In genomic region chr9:58225915-58226913, GRCm38 (mm10) we compare ENCODE assay signal across 10 mouse cellular contexts. TPM values are rescaled to one million over a fixed set of nuclear protein-coding genes. Genes with fewer than 3 reads are reported as not detected.
DNase-seq lines count a peak whose midpoint lies in the region; ATAC-seq and TF ChIP-seq lines count a peak whose summit lies in the region.
"Had no signal": no experiment of that assay in that cellular context is flagged by ENCODE, and none has a peak within 500 bp of the region (broad histone marks: within the 10 kb centered on the region; RNA-seq: fewer than 3 reads in every experiment).

No protein-coding gene starts in this region.

- no peaks in the 10 kb centered on the region for H3K9me3 ChIP-seq in kidney, embryonic 16.5 days (ENCODE audit: low read length)
- H3K9me3 ChIP-seq: liver, embryonic 15.5 days had no signal

- no peak overlapping the region for H3K4me3 ChIP-seq in kidney, embryonic 16.5 days (ENCODE audit: low read length)
- no peak overlapping the region for H3K4me3 ChIP-seq in C2C12 (ENCODE audit: insufficient read depth, poor library complexity, severe bottlenecking)
- H3K4me3 ChIP-seq: erythroblast, embryonic 14.5 days; liver, embryonic 15.5 days had no signal

- H3ac ChIP-seq in C2C12 (ENCODE audit: control insufficient read depth, insufficient read length, low read depth), result no peak overlapping the region

- H3K79me2 ChIP-seq in C2C12 (ENCODE audit: control insufficient read depth, insufficient read depth), result no peaks in the 10 kb centered on the region

- DNase-seq in kidney, adult 18-20 months, result peak; percentile 62
- DNase-seq in MN1 (ENCODE audit: low spot score), result peak; percentile 66
- peak; percentile 48 to 58 for DNase-seq in cerebellum, postnatal 25 days
- peak; percentile 49 to 63 for DNase-seq in kidney, postnatal 25 days
- peak; percentile 46 to 53 for DNase-seq in thymus, postnatal 36 days

- no peaks in the 10 kb centered on the region for H3K79me3 ChIP-seq in C2C12 (ENCODE audit: low read depth)

- ATAC-seq in kidney, embryonic 16.5 days (ENCODE audit: low FRiP score, low TSS enrichment), result no peak; the same call in 1 of the 2 replicates
- peak; percentile 85 for ATAC-seq in megakaryocyte progenitor cell, adult 5-6 weeks (replicated peaks; ENCODE audit: poor library complexity)

- no peak overlapping the region for H3K9ac ChIP-seq in kidney, embryonic 16.5 days (replicated peaks; ENCODE audit: low read length)
- H3K9ac ChIP-seq: liver, embryonic 15.5 days had no signal

- peak; percentile 13 for TF ChIP-seq CTCF in C2C12 (IDR thresholded peaks at IDR 0.05; ENCODE audit: control insufficient read depth, insufficient read depth, insufficient read length)

- no peaks in the 10 kb centered on the region for H3K27me3 ChIP-seq in kidney, embryonic 16.5 days (ENCODE audit: insufficient read depth, low read length)
- no peaks in the 10 kb centered on the region for H3K27me3 ChIP-seq in C2C12 (ENCODE audit: control insufficient read depth, insufficient read depth, insufficient read length)
- H3K27me3 ChIP-seq: liver, embryonic 15.5 days had no signal

- H3K27ac ChIP-seq in kidney, embryonic 16.5 days (ENCODE audit: low read length), result no peak overlapping the region
- H3K27ac ChIP-seq: liver, embryonic 15.5 days had no signal

- H3K4me1 ChIP-seq in kidney, embryonic 16.5 days (ENCODE audit: insufficient read depth, low read length), result no peaks in the 10 kb centered on the region

- no peak overlapping the region for H3K4me2 ChIP-seq in kidney, embryonic 16.5 days (replicated peaks; ENCODE audit: low read depth, low read length)
- H3K4me2 ChIP-seq: liver, embryonic 15.5 days had no signal

- 67% methylated on average over 9 of the region's 9 CpGs for WGBS in kidney, embryonic 16.5 days

- H3K36me3 ChIP-seq in kidney, embryonic 16.5 days (ENCODE audit: insufficient read depth, low read length), result peaks cover 70% of the 10 kb centered on the region
- H3K36me3 ChIP-seq in C2C12 (ENCODE audit: control insufficient read depth, insufficient read depth), result peaks cover 80% of the 10 kb centered on the region

TF ChIP-seq in C2C12, 6 proteins besides CTCF, POLR2A, EP300 and RAD21:
- TF ChIP-seq FOSL1 (IDR thresholded peaks at IDR 0.05; ENCODE audit: insufficient read depth, low read length, poor library complexity, severe bottlenecking), result no peak
- TF ChIP-seq CEBPB (IDR thresholded peaks at IDR 0.05; ENCODE audit: low read depth), result no peak
- TF ChIP-seq MAX (IDR thresholded peaks at IDR 0.05), result no peak
- no peak for TF ChIP-seq MYOG (IDR thresholded peaks at IDR 0.05; ENCODE audit: control insufficient read depth, extremely low read depth, insufficient read length)

RNA-seq across cellular contexts. Expression of gene Islr2, which starts 22.1 kb away (rescaled TPM):
- polyA plus RNA-seq in kidney, embryonic 16.5 days (2015; fragmentation: Nextera tagmentation; extraction: Ambion mirVana), result 0.17 and 0.23 TPM in 2 replicates
- 0.07 TPM for polyA plus RNA-seq in C2C12 (2012; fragmentation: generic; extraction: Trizol)
- not detected in 2 replicates for total RNA-seq in megakaryocyte progenitor cell, adult 5-6 weeks (2015)
- total RNA-seq in megakaryocyte progenitor cell, adult 5-6 weeks (2017), result not detected in 2 replicates
- polyA plus RNA-seq: erythroblast, embryonic 14.5 days had no signal

RNA-seq across cellular contexts. Expression of gene Islr, which starts 22.1 kb away (rescaled TPM):
- polyA plus RNA-seq in kidney, embryonic 16.5 days (2015; fragmentation: Nextera tagmentation; extraction: Ambion mirVana), result 94.8 and 96.1 TPM in 2 replicates
- polyA plus RNA-seq in C2C12 (2012; fragmentation: generic; extraction: Trizol), result 10.3 TPM
- 0.07 TPM in 1 of 2 replicates, not detected in the other for total RNA-seq in megakaryocyte progenitor cell, adult 5-6 weeks (2015)
- 0.81 TPM in 1 of 2 replicates, not detected in the other for total RNA-seq in megakaryocyte progenitor cell, adult 5-6 weeks (2017)
- polyA plus RNA-seq: erythroblast, embryonic 14.5 days had no signal

RNA-seq across cellular contexts. Expression of gene Pml, which starts 23.4 kb away (rescaled TPM):
- 26.7 TPM in 2 replicates for polyA plus RNA-seq in kidney, embryonic 16.5 days (2015; fragmentation: Nextera tagmentation; extraction: Ambion mirVana)
- 24.3 TPM for polyA plus RNA-seq in C2C12 (2012; fragmentation: generic; extraction: Trizol)
- 32.6 and 41.2 TPM in 2 replicates for total RNA-seq in megakaryocyte progenitor cell, adult 5-6 weeks (2015)
- 13.2 and 14.5 TPM in 2 replicates for total RNA-seq in megakaryocyte progenitor cell, adult 5-6 weeks (2017)

RNA-seq across cellular contexts. Expression of gene Stoml1, which starts 26.8 kb away (rescaled TPM):
- 33.8 and 35.8 TPM in 2 replicates for polyA plus RNA-seq in kidney, embryonic 16.5 days (2015; fragmentation: Nextera tagmentation; extraction: Ambion mirVana)
- polyA plus RNA-seq in C2C12 (2012; fragmentation: generic; extraction: Trizol), result 13.4 TPM
- 1.9 and 6.7 TPM in 2 replicates for total RNA-seq in megakaryocyte progenitor cell, adult 5-6 weeks (2015)
- total RNA-seq in megakaryocyte progenitor cell, adult 5-6 weeks (2017), result 7.3 and 7.9 TPM in 2 replicates
- polyA plus RNA-seq: erythroblast, embryonic 14.5 days had no signal
